Mouse (Mus musculus) left cerebral cortex, postnatal 4 days (tissue): ENCODE measurements around the gene Fermt3. TPM values are rescaled to one million over a fixed set of nuclear protein-coding genes. Genes with fewer than 3 reads are reported as not detected.

ENCODE experiments used
- DNase-seq: peaks from one replicate; pipeline ENCODE4 v3.0.0-alpha.2; 2022
- intact Hi-C: fragments of 180-260 bp; cut with DNase I; formaldehyde crosslinking; loops from one replicate; pipeline ENCODE4 v1.15.1; 2025
- total RNA-seq, 2 experiments: library from RNA; stranded (reverse); gene quantifications; 2 replicates each; pipeline ENCODE4 v1.2.3; 2021

Fermt3 gene
- total RNA-seq, 2 experiments from 2014 or later, result 3.2 to 3.4 TPM

- no peak for DNase-seq
- intact Hi-C loops, result loop anchor here (5.0 kb wide), 1 partner anchor 703 kb away; no protein-coding TSS in a partner anchor
Observed at GRCm38 (mm10) chr19:6949951-6950350, 69.3 kb downstream of the Fermt3 start.

GRCm38 (mm10) chr19:6949532-6949931, 69.7 kb downstream of the Fermt3 start:
- no peak for DNase-seq
- intact Hi-C loops, result loop anchor here (5.0 kb wide), 1 partner anchor 702 kb away; no protein-coding TSS in a partner anchor

Other genes starting within 250 kb of the Fermt3 start
- gene Rps6ka4, start 178.8 kb downstream of the Fermt3 start, total RNA-seq, result 10 to 100 TPM; 22.5 to 23.5 TPM
- gene Ccdc88b, start 161.3 kb downstream of the Fermt3 start, total RNA-seq, result under 1 TPM; 0.82 to 0.91 TPM
- 10 to 100 TPM; 42.5 to 43.0 TPM for gene Trmt112, start 109.8 kb downstream of the Fermt3 start, total RNA-seq
- gene Prdx5, start 109.4 kb downstream of the Fermt3 start, total RNA-seq, result 100 to 1,000 TPM; 203 to 204 TPM
- gene Esrra, start 97.7 kb downstream of the Fermt3 start, total RNA-seq, result 10 to 100 TPM; 30.4 to 32.7 TPM
- gene Catsperz, start 94.1 kb downstream of the Fermt3 start, total RNA-seq, result 10 to 100 TPM in 1 of 2 experiments, 1 to 10 TPM in 1; 6.2 to 11.1 TPM
- 10 to 100 TPM; 13.8 to 15.5 TPM for gene Kcnk4, start 85.0 kb downstream of the Fermt3 start, total RNA-seq
- 10 to 100 TPM; 46.2 to 47.1 TPM for gene Bad, start 77.6 kb downstream of the Fermt3 start, total RNA-seq
- 10 to 100 TPM; 56.8 to 63.6 TPM for gene Gpr137, start 77.0 kb downstream of the Fermt3 start, total RNA-seq
- gene Ppp1r14b, start 44.5 kb downstream of the Fermt3 start, total RNA-seq, result 100 to 1,000 TPM; 335 to 369 TPM
- gene Plcb3, start 43.0 kb downstream of the Fermt3 start, total RNA-seq, result 10 to 100 TPM; 13.7 to 15.1 TPM
- gene Fkbp2, start 39.0 kb downstream of the Fermt3 start, total RNA-seq, result 10 to 100 TPM; 43.7 to 44.4 TPM
- 10 to 100 TPM; 74.4 to 80.7 TPM for gene Vegfb, start 31.8 kb downstream of the Fermt3 start, total RNA-seq
- gene Dnajc4, start 26.9 kb downstream of the Fermt3 start, total RNA-seq, result 10 to 100 TPM; 14.0 to 17.7 TPM
- gene Nudt22, start 23.4 kb downstream of the Fermt3 start, total RNA-seq, result 10 to 100 TPM in 1 of 2 experiments, 1 to 10 TPM in 1; 8.9 to 11.5 TPM
- gene Trpt1, start 23.3 kb downstream of the Fermt3 start, total RNA-seq, result 10 to 100 TPM; 17.6 to 21.4 TPM
- gene Stip1, start 20.5 kb upstream of the Fermt3 start, total RNA-seq, result 100 to 1,000 TPM; 127 to 130 TPM
- 1 to 10 TPM; 5.5 to 6.3 TPM for gene Macrod1, start 37.3 kb upstream of the Fermt3 start, total RNA-seq
- gene Flrt1, start 86.3 kb upstream of the Fermt3 start, total RNA-seq, result 10 to 100 TPM; 22.4 to 23.5 TPM
- gene Otub1, start 186.8 kb upstream of the Fermt3 start, total RNA-seq, result 100 to 1,000 TPM; 181 TPM
- gene Cox8a, start 198.1 kb upstream of the Fermt3 start, total RNA-seq, result 100 to 1,000 TPM; 469 to 499 TPM
- 10 to 100 TPM; 45.6 to 49.9 TPM for gene Naa40, start 221.7 kb upstream of the Fermt3 start, total RNA-seq
- gene Rcor2, start 247.9 kb upstream of the Fermt3 start, total RNA-seq, result 10 to 100 TPM; 29.7 to 30.4 TPM